Mouse (Mus musculus): ENCODE measurements around the gene Spata32.

Gene Spata32

GRCm38 (mm10) chr11:103217790-103218516 lies at the start of gene Spata32:
Gene Spata32, minus strand, starts transcription at chr11:103218432.
- peak; percentile 49 for DNase-seq

- DNase-seq, result peak; percentile 100
Measured at GRCm38 (mm10) chr11:103267346-103268219, 49.4 kb upstream of the Spata32 start, which contains the start of gene Map3k14. Gene Map3k14, minus strand, starts transcription at chr11:103267472.

GRCm38 (mm10) chr11:103266729-103267345 lies 48.6 kb upstream of the Spata32 start:
- DNase-seq, result no peak

GRCm38 (mm10) chr11:103265856-103266255 lies 47.6 kb upstream of the Spata32 start:
- DNase-seq, result no peak

GRCm38 (mm10) chr11:103265211-103265610 lies 47.0 kb upstream of the Spata32 start:
- no peak for DNase-seq

- no peak for DNase-seq
Measured at GRCm38 (mm10) chr11:103264427-103265005, 46.3 kb upstream of the Spata32 start.

GRCm38 (mm10) chr11:103263551-103263950 lies 45.3 kb upstream of the Spata32 start:
- DNase-seq, result no peak

GRCm38 (mm10) chr11:103262412-103263267 lies 44.4 kb upstream of the Spata32 start:
- peak; percentile 48 for DNase-seq

GRCm38 (mm10) chr11:103261671-103262411 lies 43.6 kb upstream of the Spata32 start:
- DNase-seq, result no peak

GRCm38 (mm10) chr11:103260515-103261192 lies 42.4 kb upstream of the Spata32 start:
- DNase-seq, result no peak

GRCm38 (mm10) chr11:103260034-103260433 lies 41.8 kb upstream of the Spata32 start:
- no peak for DNase-seq

- DNase-seq, result no peak
Measured at GRCm38 (mm10) chr11:103257938-103258481, 39.8 kb upstream of the Spata32 start.

- DNase-seq, result no peak
Measured at GRCm38 (mm10) chr11:103253605-103254004, 35.4 kb upstream of the Spata32 start.

GRCm38 (mm10) chr11:103252380-103252779 lies 34.1 kb upstream of the Spata32 start:
- DNase-seq, result peak; percentile 48

GRCm38 (mm10) chr11:103250324-103250723 lies 32.1 kb upstream of the Spata32 start:
- no peak for DNase-seq

GRCm38 (mm10) chr11:103249509-103249908 lies 31.3 kb upstream of the Spata32 start:
- no peak for DNase-seq

- no peak for DNase-seq
Measured at GRCm38 (mm10) chr11:103248837-103249236, 30.6 kb upstream of the Spata32 start.

GRCm38 (mm10) chr11:103247504-103248177 lies 29.4 kb upstream of the Spata32 start:
- peak; percentile 93 for DNase-seq

GRCm38 (mm10) chr11:103246731-103247290 lies 28.6 kb upstream of the Spata32 start:
- DNase-seq, result no peak
